In genomic region chr5:118861143-118861847, GRCm38 (mm10) we compare ENCODE assay signal across 34 mouse cellular contexts.
DNase-seq lines count a peak whose midpoint lies in the region; ATAC-seq lines count a peak whose summit lies in the region.
"Had no signal": no experiment of that assay in that cellular context is flagged by ENCODE, and none has a peak within 500 bp of the region (broad histone marks: within the 10 kb centered on the region; RNA-seq: fewer than 3 reads in every experiment).

No protein-coding gene starts in this region.

- peak; percentile 19; the same call in 1 of the 2 replicates for ATAC-seq in embryonic facial prominence, embryonic 15.5 days (ENCODE audit: insufficient number of reproducible peaks, low FRiP score, low TSS enrichment, low read depth)
- peak; percentile 51; the same call in 1 of the 2 replicates for ATAC-seq in limb, embryonic 13.5 days (ENCODE audit: low FRiP score, low read depth)
- ATAC-seq: activated CD4-positive, CD25-positive, alpha-beta regulatory T cell, adult 4 months; forebrain, embryonic 15.5 days; inflammation-experienced regulatory T-cells, adult 6 months; midbrain, embryonic 15.5 days had no signal

- no peak overlapping the region for H3K4me3 ChIP-seq in embryonic facial prominence, embryonic 15.5 days (replicated peaks)
- no peak overlapping the region for H3K4me3 ChIP-seq in embryonic facial prominence, embryonic 10.5 days
- H3K4me3 ChIP-seq in limb, embryonic 13.5 days = no peak overlapping the region
- no peak overlapping the region for H3K4me3 ChIP-seq in limb, embryonic 10.5 days
- H3K4me3 ChIP-seq: forebrain, embryonic 10.5 days; forebrain, embryonic 15.5 days; hindbrain, embryonic 10.5 days; hindbrain, embryonic 15.5 days; kidney, embryonic 15.5 days; left cerebral cortex, adult 2 months; liver, embryonic 15.5 days; midbrain, embryonic 10.5 days; midbrain, embryonic 15.5 days; neural tube, embryonic 15.5 days had no signal

- H3K4me1 ChIP-seq in embryonic facial prominence, embryonic 15.5 days = no peaks in the 10 kb centered on the region
- no peaks in the 10 kb centered on the region for H3K4me1 ChIP-seq in embryonic facial prominence, embryonic 10.5 days
- H3K4me1 ChIP-seq in limb, embryonic 13.5 days = peaks cover 17% of the 10 kb centered on the region
- H3K4me1 ChIP-seq in limb, embryonic 10.5 days = peaks cover 14% of the 10 kb centered on the region
- H3K4me1 ChIP-seq: hindbrain, embryonic 10.5 days; hindbrain, embryonic 15.5 days; liver, embryonic 15.5 days; midbrain, embryonic 10.5 days; midbrain, embryonic 15.5 days had no signal

- 53% methylated on average over 13 of the region's 13 CpGs for WGBS in embryonic facial prominence, embryonic 15.5 days
- 88% methylated on average over 13 of the region's 13 CpGs for WGBS in embryonic facial prominence, embryonic 10.5 days
- 47% methylated on average over 13 of the region's 13 CpGs for WGBS in limb, embryonic 13.5 days
- WGBS in limb, embryonic 10.5 days = 85% methylated on average over 13 of the region's 13 CpGs

- no peaks in the 10 kb centered on the region for H3K36me3 ChIP-seq in embryonic facial prominence, embryonic 15.5 days
- no peaks in the 10 kb centered on the region for H3K36me3 ChIP-seq in embryonic facial prominence, embryonic 10.5 days (replicated peaks)
- no peaks in the 10 kb centered on the region; the same call in 1 of the 2 replicates for H3K36me3 ChIP-seq in limb, embryonic 13.5 days
- H3K36me3 ChIP-seq in limb, embryonic 10.5 days = peaks cover 4% of the 10 kb centered on the region; the same call in 1 of the 2 replicates
- H3K36me3 ChIP-seq: forebrain, embryonic 10.5 days; forebrain, embryonic 15.5 days; hindbrain, embryonic 10.5 days; hindbrain, embryonic 15.5 days; liver, embryonic 15.5 days; midbrain, embryonic 10.5 days; midbrain, embryonic 15.5 days; neural tube, embryonic 15.5 days had no signal

- no peak for DNase-seq in embryonic facial prominence, embryonic 10.5 days (ENCODE audit: low spot score)
- DNase-seq in layer of hippocampus, adult 11-12 months (ENCODE audit: low spot score) = peak; percentile 8
- DNase-seq in layer of hippocampus, postnatal 25 days (ENCODE audit: extremely low spot score in 1 of 2, low spot score in 1 of 2) = no peak
- no peak for DNase-seq in limb, embryonic 10.5 days (ENCODE audit: low spot score)
- DNase-seq in thymus, postnatal 4 days = no peak
- no peak for DNase-seq in left cerebral cortex, postnatal 14 days (ENCODE audit: low spot score in 2 of 2)
- DNase-seq: adrenal gland, adult 2 months; cerebellum, adult 8-10 months; cerebellum, postnatal 25 days; gastrocnemius, postnatal 10 days; heart, postnatal 14 days; kidney, adult 18-20 months; kidney, postnatal 25 days; lung, embryonic 14.5 days; lung, postnatal 14 days; retina, postnatal 1 day; spleen, adult 18-20 months; thymus, adult 18-20 months; thymus, postnatal 25 days had no signal

- H3K4me2 ChIP-seq in embryonic facial prominence, embryonic 15.5 days (replicated peaks) = no peak overlapping the region
- no peak overlapping the region for H3K4me2 ChIP-seq in limb, embryonic 13.5 days (replicated peaks)
- H3K4me2 ChIP-seq: forebrain, embryonic 15.5 days; hindbrain, embryonic 15.5 days; kidney, embryonic 15.5 days; liver, embryonic 15.5 days; lung, embryonic 14.5 days; midbrain, embryonic 15.5 days; neural tube, embryonic 15.5 days had no signal

- no peak overlapping the region for H3K27ac ChIP-seq in embryonic facial prominence, embryonic 15.5 days (replicated peaks)
- H3K27ac ChIP-seq in embryonic facial prominence, embryonic 10.5 days (replicated peaks) = no peak overlapping the region
- H3K27ac ChIP-seq in limb, embryonic 13.5 days = peak overlapping the region; percentile 6; the same call in 1 of the 2 replicates
- H3K27ac ChIP-seq in limb, embryonic 10.5 days = no peak overlapping the region
- H3K27ac ChIP-seq: forebrain, embryonic 10.5 days; forebrain, embryonic 15.5 days; hindbrain, embryonic 10.5 days; hindbrain, embryonic 15.5 days; kidney, embryonic 15.5 days; left cerebral cortex, adult 2 months; liver, embryonic 15.5 days; midbrain, embryonic 10.5 days; midbrain, embryonic 15.5 days; neural tube, embryonic 15.5 days had no signal

- no peaks in the 10 kb centered on the region for H3K9me3 ChIP-seq in embryonic facial prominence, embryonic 15.5 days (replicated peaks)
- H3K9me3 ChIP-seq in embryonic facial prominence, embryonic 10.5 days = peaks cover 13% of the 10 kb centered on the region; the same call in 1 of the 2 replicates
- H3K9me3 ChIP-seq in limb, embryonic 13.5 days = peaks cover 9% of the 10 kb centered on the region
- H3K9me3 ChIP-seq in limb, embryonic 10.5 days (replicated peaks) = peaks cover 6% of the 10 kb centered on the region; the same call in 1 of the 2 replicates
- H3K9me3 ChIP-seq: forebrain, embryonic 15.5 days; hindbrain, embryonic 15.5 days; liver, embryonic 15.5 days; midbrain, embryonic 15.5 days had no signal

- no peak overlapping the region for H3K9ac ChIP-seq in embryonic facial prominence, embryonic 15.5 days
- no peak overlapping the region for H3K9ac ChIP-seq in limb, embryonic 13.5 days
- H3K9ac ChIP-seq: forebrain, embryonic 15.5 days; hindbrain, embryonic 15.5 days; kidney, embryonic 15.5 days; liver, embryonic 15.5 days; lung, embryonic 14.5 days; midbrain, embryonic 15.5 days; neural tube, embryonic 15.5 days had no signal

- H3K27me3 ChIP-seq in embryonic facial prominence, embryonic 15.5 days = no peaks in the 10 kb centered on the region
- H3K27me3 ChIP-seq in embryonic facial prominence, embryonic 10.5 days (replicated peaks; ENCODE audit: low read depth, poor library complexity, severe bottlenecking) = peaks cover 5% of the 10 kb centered on the region; the same call in 1 of the 2 replicates
- peaks cover 34% of the 10 kb centered on the region for H3K27me3 ChIP-seq in limb, embryonic 13.5 days
- peaks cover 36% of the 10 kb centered on the region for H3K27me3 ChIP-seq in limb, embryonic 10.5 days (ENCODE audit: low read depth, poor library complexity, severe bottlenecking)
- H3K27me3 ChIP-seq: CH12.LX; forebrain, embryonic 15.5 days; hindbrain, embryonic 15.5 days; liver, embryonic 15.5 days; midbrain, embryonic 15.5 days; neural tube, embryonic 15.5 days had no signal

- intact Hi-C loops in left cerebral cortex, postnatal 14 days (cut with DNase I) = no loop called here
